Mouse (Mus musculus): ENCODE measurements around the gene Ptprs.

Ptprs gene

DNA sequence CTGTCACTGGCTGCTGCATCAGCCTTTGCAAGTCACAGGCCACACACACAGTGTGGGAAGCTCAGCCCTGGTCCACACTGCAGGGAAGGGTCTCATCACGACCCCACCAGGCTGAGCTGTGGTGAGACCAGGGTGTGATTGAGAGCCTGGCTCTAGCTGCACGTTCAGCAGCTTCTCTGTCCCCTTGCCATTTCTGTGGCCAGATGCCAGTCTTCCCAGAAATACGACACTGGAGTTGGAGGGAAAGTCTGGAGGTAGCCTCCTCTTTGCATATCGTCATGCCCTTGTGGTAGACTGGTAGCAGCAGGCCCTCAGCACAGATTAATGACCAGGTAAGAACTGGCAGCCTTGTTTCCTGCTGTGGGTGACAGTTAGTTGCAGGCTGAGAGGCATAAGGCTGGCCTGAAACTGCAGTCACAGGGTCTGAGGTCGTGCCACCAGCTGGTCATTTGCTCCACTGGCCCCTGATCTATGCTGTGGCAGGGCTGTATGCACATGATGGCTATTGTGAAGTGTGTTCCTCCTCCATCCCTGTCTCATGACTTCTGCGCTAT is 96.9 kb downstream of the Ptprs start:
- DNase-seq (ENCODE audit: low read depth, low spot score) = no peak

DNA sequence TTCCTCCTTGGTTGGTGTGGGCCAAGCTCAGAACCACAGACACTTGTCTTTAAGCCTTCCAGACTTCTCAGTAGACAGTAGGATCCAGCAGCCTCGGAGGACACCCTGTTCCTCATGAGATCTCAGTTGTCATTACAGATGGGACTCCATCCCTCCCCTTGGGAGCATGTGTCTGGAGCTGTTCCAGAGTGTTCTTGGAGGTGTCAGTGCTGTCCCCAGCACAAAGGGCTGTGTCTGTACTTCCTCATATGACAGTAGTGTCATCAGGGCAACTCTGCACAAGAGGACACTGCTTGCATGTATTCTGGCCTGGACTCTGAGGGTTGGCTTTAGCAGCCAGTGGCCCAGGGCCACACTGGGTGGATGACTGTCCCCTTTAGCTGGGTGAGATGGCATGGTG is 101.4 kb downstream of the Ptprs start:
- no peak for DNase-seq (ENCODE audit: low read depth, low spot score)

GRCm38 (mm10) chr17:56373136-56374034 is 102.9 kb downstream of the Ptprs start:
- no peak for DNase-seq (ENCODE audit: low read depth, low spot score)

DNA sequence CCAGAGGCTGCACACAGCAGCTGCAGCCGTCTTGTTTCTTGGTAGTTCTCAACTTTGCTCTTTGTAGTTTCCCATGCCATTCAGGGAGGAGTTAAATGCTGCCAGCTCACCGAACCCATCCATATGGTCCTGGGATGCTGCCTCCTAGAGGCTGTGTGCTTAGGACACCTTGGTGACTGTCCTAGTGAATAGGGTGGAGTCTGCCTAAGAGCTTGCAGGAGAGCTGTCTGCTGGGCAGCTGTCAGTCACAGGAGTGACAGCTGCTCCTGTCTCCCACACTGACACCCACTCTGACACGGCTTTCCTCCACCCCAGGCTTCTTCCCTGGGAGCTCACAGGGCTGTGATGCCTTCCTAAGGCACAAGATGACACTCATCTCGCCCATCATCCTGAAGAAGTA is 104.2 kb downstream of the Ptprs start:
- no peak for DNase-seq (ENCODE audit: low read depth, low spot score)

DNA sequence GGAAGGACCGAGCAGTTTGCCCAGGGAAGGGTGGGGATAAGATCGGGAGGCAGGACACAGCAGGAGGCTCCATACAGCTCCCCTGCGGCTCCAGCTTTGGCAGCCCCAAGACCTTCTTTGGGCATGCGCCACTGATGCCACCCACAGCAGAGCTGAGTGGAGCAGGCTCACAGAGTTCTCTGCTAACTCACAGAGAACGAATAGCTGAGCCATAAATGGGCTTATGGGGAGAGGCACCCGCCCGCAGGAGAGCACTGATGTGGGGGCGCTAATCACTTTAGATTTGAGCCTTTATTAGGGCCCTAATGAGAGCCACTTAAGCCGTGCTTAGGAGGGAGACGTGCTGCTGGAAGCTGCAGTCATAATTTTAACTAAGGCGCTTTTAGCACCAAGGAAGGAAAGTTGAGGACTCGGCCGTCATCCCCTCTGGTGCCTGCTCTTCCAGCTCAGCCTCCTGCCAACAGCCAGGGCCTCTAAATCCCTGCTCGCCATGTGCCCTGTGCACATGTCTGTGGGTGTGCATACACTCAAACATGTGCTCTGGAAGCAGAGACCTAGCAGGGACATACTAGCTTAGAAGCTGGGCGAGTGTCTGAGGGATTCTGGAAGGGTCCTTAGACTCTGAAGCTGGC is 105.1 kb downstream of the Ptprs start:
- no peak for DNase-seq (ENCODE audit: low read depth, low spot score)

DNA sequence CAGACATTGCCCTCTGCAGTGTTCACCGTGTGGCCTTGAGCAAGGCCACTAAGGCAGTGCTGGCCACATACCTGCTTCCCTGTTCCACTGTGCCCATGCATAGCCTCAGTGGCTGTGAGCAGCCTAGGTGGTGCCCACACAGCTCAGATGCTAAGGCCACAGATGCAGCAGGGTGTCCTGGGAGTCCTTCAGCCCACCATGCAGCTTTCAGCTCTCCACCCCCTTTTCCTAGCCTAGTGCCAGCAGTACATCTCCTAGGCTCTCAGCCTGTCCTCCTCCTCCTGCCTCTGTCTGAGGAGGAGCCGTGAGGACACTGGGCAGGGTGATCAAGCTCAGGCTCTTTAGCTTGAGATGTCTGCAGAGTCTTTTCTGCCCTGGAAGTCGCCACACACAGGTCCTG is 106.2 kb downstream of the Ptprs start:
- DNase-seq (ENCODE audit: low read depth, low spot score) = no peak

- DNase-seq (ENCODE audit: low read depth, low spot score) = no peak
Measured at GRCm38 (mm10) chr17:56368291-56368790, 107.9 kb downstream of the Ptprs start.

DNA sequence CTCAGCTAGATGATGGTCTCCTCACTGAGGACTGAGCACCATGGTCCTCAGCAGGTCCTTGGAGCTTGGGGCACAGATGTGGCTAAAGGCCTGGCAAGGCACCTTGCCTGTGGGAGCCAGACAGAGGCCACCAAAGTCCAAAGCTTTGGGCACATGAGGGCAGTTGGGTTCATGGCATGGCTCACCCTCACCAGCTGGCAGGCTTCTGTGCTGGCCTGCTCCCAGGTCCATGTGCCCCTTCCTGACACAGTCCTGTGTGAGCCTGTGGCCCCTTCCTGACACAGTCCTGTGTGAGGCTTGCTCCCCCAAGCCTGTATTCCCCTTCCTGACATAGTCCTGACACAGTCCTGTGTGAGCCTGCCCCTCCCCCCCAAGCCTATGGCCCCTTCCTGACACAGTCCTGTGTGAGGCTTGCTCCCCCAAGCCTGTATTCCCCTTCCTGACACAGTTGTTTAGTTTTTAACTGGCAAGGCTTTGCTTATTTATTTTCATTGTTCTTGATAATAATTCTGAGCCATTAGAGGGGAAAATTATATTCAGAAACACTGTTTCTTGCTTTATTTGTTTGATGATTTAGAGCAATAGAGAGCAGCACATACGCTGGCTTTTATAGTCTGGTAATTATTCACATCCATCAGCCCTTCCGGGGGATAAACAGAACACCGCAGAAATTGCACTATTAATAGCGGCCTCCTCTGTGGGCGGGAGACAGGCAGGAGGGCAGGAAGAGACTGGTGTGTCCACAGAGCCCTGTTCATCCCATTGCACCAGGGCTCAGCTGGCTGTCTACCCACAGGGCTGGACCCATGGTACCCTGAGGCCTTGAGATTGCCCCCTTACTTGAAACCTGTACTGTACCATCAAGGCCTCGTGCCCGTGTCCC is 110.3 kb downstream of the Ptprs start:
- DNase-seq (ENCODE audit: low read depth, low spot score) = no peak

All from A20 (cell line).